Mouse (Mus musculus) embryonic fibroblast, embryonic 13.5 days (primary cell): Measurements from ENCODE around the gene Necab3. TPM values are rescaled to one million over a fixed set of nuclear protein-coding genes. Genes with fewer than 3 reads are reported as not detected.

Experiments
- H3K27ac ChIP-seq: 2 replicates; pipeline ENCODE4 v1.5.1; 2012; ENCODE audit warnings: low read length, control low read depth, inconsistent platforms; ENCODE audit not compliant: insufficient read depth
- H3K4me1 ChIP-seq: 2 replicates; pipeline ENCODE4 v1.6.1; 2011; ENCODE audit warnings: low read length; ENCODE audit not compliant: control insufficient read depth, insufficient read depth
- H3K4me3 ChIP-seq: 2 replicates; pipeline ENCODE4 v1.5.1; 2011; ENCODE audit warnings: mild to moderate bottlenecking, control low read depth, low read length; ENCODE audit not compliant: insufficient read depth
- CTCF ChIP-seq: IDR thresholded peaks from 2 replicates; pipeline ENCODE4 v1.5.1; 2011; ENCODE audit warnings: mild to moderate bottlenecking, control low read depth, low read length, moderate library complexity, borderline replicate concordance; ENCODE audit not compliant: insufficient read depth
- POLR2A ChIP-seq: IDR thresholded peaks from 2 replicates; pipeline ENCODE4 v1.6.1; 2011; ENCODE audit warnings: low read depth, mild to moderate bottlenecking, control low read depth, low read length, moderate library complexity
- polyA plus RNA-seq: library from polyadenylated mRNA; stranded (reverse); fragments of >200 nt; gene quantifications from 2 replicates; pipeline ENCODE4 v1.2.4, GENCODE M21; 2011; ENCODE audit warnings: low read depth; ENCODE audit not compliant: missing spikeins, insufficient read length

Necab3 gene
- polyA plus RNA-seq, 1 experiment = 1.5 TPM

DNA sequence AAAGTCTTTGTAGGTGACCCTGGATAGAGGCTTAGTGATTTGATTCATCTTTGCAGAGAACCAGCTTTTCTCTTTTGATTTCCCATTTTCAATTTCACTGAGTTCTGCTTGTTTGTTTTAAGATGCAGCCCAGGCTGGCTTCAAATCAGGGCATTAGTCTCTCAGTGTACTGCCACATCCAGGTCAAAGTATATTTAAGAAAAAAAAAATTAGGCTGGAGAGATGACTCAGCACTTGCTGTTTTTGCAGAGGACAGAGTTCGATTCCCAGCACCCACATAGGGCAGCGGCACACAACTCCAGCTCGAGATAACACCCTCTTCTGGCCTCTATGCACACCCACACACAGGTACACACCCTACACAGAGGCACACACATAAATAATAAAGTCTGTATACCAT is 32.5 kb upstream of the Necab3 start:
- no peak overlapping the region for H3K27ac ChIP-seq
- TF ChIP-seq POLR2A (no peak), CTCF (no peak)
- no peaks in the 10 kb centered on the region for H3K4me1 ChIP-seq
- H3K4me3 ChIP-seq = no peak overlapping the region

DNA sequence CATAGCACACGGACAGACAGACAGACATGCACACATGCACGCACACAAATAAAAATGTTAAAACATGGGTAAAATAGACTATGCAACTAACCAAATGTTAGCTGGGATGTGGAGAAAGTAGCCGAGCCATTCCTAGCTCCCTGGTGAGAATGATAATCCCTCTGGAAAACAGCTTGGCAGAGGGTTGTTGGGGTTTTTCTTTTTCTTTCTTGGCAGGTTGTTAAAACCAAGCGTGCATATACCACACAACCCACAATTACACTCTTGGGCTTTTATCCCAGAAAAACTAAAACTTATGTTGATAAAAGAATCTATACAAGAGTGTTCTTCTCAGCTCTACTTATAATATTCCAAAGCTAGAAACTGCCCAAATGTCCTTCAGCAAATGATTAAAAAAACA is 30.4 kb upstream of the Necab3 start:
- Histone ChIP-seq H3K4me3 (no peak overlapping the region), H3K4me1 (no peaks in the 10 kb centered on the region), H3K27ac (no peak overlapping the region)
- TF ChIP-seq CTCF (no peak), POLR2A (no peak)

DNA sequence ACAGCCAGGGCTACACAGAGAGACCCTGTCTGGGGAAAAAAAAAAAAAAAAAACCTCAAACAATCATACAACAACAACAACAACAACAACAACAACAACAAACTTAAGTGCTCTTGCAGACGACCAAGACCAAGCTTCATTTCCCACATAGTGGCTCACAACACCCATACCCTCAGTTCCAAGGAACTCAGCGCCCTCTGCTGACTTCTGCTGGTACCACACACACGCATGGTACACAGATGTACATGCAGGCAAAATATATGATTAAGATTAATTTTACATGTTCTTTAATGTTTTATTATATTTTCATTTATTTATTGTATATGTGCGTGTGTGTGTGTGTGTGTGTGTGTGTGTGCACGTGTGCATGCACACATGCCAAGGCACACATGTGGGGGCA is 27.7 kb upstream of the Necab3 start:
- TF ChIP-seq CTCF = peak; percentile 50; the same call in 1 of the 2 replicates
- no peak for TF ChIP-seq POLR2A
- no peak overlapping the region for H3K4me3 ChIP-seq
- H3K4me1 ChIP-seq = no peaks in the 10 kb centered on the region
- H3K27ac ChIP-seq = no peak overlapping the region

DNA sequence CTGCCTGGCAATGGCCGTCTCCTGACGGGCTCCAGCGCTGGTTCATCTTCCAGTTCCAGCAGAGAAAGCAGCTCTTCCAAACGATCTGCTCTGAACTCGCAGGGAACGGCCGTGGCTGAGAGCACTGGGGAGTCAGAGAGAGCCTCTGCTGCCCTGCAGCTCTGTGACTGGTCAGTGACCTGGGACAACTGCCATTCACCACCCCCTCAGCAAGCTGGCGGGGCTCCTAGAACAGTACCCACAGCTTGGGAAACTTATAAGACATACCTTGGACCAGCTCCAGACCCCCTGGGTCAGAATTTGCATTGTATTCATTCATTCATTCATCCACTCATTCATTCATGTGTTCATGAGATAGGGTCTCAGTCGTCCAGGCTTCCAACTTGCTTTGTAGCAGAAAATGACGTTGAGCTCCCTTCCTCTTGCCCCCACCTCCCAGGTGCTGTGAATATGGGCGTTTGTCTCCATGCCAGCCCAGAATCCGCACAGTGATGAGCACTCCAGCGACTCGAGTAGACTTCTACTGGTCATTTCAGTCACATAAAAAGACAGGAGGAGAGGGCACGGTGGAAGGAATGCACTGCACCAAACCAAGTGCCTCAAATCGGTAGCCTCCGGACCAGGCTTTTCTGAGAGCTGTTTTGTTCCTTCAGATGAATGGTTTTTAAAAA is 26.4 kb upstream of the Necab3 start:
- H3K4me1 ChIP-seq = no peaks in the 10 kb centered on the region
- TF ChIP-seq POLR2A (no peak), CTCF (no peak)
- no peak overlapping the region for H3K27ac ChIP-seq
- H3K4me3 ChIP-seq = no peak overlapping the region

DNA sequence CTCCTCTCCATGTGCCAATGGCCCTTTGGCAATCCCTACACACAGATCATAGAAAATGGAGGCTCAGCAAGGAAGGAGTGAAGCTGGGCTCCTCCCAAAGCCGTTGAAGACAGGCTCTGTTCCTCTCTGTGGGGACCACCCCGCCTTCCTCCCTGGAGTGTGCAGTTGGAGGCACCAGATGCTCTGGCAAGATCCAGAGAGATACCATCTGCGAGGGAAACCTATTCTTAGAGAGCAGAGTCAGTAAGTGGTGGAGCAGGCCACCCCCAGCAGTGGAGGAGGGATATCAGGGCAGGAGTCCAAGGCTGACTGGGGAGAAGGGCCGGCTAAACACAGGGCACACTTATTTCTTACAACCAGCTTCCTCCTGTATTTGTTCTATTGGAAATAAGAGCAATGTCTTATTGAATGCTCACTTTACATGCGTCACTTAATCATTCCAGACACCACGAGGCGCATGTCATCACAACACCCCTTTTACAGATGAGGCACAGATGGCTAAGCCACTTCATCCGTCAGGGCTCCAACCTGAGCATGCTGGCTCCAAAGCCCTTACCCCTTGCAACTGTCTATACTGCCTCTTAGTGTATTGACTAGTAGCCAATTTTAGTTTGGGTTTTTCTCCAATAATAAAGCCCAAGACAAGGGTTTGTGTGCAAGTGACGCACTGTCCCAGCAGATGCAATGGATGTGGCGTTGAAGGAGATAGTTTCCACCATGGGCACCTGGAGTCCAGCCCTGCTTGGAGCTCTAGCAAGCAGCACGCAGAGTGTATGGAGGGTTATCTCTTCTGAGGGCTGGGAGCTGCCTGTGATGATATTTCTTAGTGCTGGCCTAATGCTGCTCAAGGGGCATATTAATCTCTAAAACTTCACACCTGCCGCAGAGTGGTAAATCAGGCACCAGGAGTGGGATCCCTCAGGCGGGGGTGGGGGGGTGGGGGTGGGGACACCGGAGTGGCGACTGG is 25.5 kb upstream of the Necab3 start:
- H3K4me1 ChIP-seq = no peaks in the 10 kb centered on the region
- TF ChIP-seq CTCF (no peak), POLR2A (no peak)
- H3K27ac ChIP-seq = no peak overlapping the region
- H3K4me3 ChIP-seq = no peak overlapping the region

DNA sequence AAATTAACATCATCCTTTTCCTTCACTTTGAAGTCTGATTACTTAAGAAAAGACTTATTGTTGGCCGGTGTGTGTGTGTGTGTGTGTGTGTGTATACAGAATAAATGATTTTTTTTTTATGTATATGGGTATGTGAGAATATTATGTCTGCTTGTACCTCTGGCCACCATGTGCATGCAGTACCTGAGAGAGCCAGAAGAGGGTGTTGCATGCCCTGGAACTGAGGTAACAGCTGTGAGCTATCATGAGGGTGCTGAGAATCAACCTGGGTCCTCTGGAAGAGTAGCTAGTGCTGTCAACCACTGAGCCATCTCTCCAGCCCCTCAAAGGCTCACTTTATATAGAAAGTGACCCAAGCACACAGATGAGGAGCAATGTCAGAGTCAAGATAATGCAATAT is 22.7 kb upstream of the Necab3 start:
- Histone ChIP-seq H3K27ac (no peak overlapping the region), H3K4me3 (no peak overlapping the region), H3K4me1 (no peaks in the 10 kb centered on the region)
- TF ChIP-seq POLR2A = no peak
- no peak for TF ChIP-seq CTCF

DNA sequence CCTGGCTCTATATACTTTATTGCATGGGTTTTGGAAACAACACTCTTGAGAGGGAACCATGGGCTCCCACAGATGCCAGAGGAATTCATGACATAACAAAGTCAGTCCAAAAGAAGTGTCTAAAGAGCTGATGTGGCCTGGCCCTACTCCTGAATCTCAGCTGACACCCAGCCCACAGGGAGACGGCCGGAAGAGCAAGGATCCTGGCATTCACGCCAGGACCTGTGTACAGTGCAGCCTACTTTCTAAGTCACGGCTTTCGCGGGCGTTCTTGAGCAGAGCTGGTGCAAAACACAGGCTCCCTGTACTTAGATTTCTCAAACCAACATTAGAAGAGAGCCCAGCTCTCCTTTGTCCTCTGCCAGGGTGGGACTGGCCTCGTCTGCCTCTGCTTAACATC is 21.9 kb upstream of the Necab3 start:
- TF ChIP-seq POLR2A (no peak), CTCF (no peak)
- Histone ChIP-seq H3K4me3 (no peak overlapping the region), H3K4me1 (no peaks in the 10 kb centered on the region), H3K27ac (no peak overlapping the region)

DNA sequence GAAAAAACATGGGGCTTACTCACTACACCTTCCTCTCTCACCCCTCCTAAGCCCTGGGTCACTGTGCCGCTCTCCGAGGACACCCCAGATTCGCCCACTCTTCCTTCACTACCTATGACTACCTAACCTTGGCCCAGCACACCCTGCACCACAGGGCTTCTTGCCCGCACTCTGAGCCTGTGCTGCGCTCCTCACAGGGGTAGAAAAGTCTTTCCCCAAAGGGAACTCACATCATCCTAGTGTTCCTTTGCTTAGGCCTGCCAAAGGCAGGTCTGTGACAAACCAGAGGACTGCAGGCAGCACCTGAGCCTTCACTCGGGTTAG is 19.0 kb upstream of the Necab3 start:
- Histone ChIP-seq H3K4me3 (no peak overlapping the region), H3K27ac (no peak overlapping the region), H3K4me1 (no peaks in the 10 kb centered on the region)
- TF ChIP-seq POLR2A (no peak), CTCF (no peak)

DNA sequence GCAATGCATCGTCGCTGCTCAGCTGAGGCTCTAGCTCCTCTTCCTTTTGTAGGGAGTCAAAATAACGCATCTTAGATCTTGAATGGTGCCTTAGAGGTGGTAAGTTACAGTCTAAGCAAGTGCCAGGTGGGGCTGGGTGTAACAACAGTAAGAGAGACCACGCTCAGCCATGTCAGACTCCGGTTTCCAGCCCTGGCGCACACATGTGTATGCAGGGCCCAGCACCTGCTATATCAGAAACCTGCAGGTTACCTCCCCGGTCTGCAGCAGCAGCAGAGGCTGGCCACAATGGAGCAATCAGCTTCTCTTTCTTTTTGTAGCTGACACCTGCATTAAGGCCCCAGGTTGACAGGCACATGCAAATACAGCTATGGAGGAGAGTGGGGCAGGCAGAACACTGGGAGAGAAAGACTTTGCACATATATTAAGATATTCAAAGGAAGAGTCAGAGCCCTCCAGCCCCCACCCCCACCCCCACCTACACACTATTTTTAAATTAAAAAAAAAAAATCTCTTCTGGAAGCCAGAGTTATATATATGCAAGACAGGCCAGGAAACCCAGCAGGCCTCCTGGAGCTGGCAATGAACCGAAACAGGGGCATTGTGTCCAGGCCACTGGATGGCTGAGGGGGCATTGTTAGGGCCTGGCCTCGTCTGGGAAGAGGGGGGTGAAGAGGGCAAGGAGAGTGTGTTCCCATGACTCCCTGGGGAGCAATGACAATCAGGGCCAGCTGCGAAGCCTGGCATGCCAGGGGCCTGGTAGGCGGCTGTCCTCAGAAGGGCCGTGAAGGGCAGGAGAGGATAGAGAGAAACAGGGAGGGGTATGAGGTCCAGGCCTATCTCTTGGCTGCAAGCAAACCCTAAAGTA is 18.4 kb upstream of the Necab3 start:
- Histone ChIP-seq H3K27ac (no peak overlapping the region), H3K4me1 (peaks cover 2% of the 10 kb centered on the region), H3K4me3 (no peak overlapping the region)
- TF ChIP-seq POLR2A (no peak), CTCF (no peak)

DNA sequence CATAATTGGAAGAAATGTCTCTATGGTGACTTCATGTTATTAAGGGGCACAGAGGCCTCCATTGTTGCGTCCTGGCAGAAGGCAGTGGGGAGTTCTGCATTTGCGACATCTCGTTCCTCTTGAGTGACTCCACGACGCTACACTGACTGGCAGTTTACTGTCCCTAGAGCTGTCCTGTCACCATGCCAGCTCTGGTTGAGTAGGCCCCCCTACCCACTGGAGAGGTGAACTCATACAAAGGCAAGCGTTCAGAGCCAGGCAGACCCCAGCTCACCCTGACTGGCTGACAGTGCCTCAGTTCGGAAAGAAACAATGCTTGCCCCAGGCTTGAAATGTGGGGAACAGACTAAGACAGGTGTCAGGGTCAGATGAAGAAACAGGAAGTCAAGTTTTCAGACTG is 15.6 kb upstream of the Necab3 start:
- Histone ChIP-seq H3K4me3 (no peak overlapping the region), H3K27ac (no peak overlapping the region), H3K4me1 (peaks cover 8% of the 10 kb centered on the region)
- TF ChIP-seq CTCF = no peak
- no peak for TF ChIP-seq POLR2A
